Mouse (Mus musculus) cerebellum, adult 2 months (tissue): Measurements from ENCODE around the gene Gm9945. TPM values are rescaled to one million over a fixed set of nuclear protein-coding genes. Genes with fewer than 3 reads are reported as not detected.
A peak's percentile ranks its signal among the peaks of the same experiment; 100 is the strongest.

Experiments
- DNase-seq, 2 experiments: peaks; one replicate each; pipeline ENCODE4 v3.0.0; 2021
- H3K27ac ChIP-seq: fragments of 200-500 bp; 2 replicates; pipeline ENCODE4 v1.5.1; 2012; ENCODE audit warnings: low read length, control low read depth, inconsistent platforms; ENCODE audit not compliant: insufficient read depth
- H3K27me3 ChIP-seq: fragments of 200-500 bp; 2 replicates; pipeline ENCODE4 v1.6.1; 2012; ENCODE audit warnings: inconsistent platforms, mild to moderate bottlenecking, low read length, moderate library complexity; ENCODE audit not compliant: control insufficient read depth, insufficient read depth
- H3K4me1 ChIP-seq: fragments of 200-500 bp; 2 replicates; pipeline ENCODE4 v1.6.1; 2011; ENCODE audit warnings: low read length; ENCODE audit not compliant: control insufficient read depth, insufficient read depth
- H3K4me3 ChIP-seq: fragments of 200-500 bp; replicated peaks from 2 replicates; pipeline ENCODE3; 2011; ENCODE audit warnings: mild to moderate bottlenecking, low read depth, low read length, control low read depth; ENCODE audit not compliant: insufficient read depth
- CTCF ChIP-seq: fragments of 200-500 bp; IDR thresholded peaks from 2 replicates; pipeline ENCODE4 v1.5.1; 2011; ENCODE audit warnings: low read depth, mild to moderate bottlenecking, control low read depth, low read length, moderate library complexity, borderline replicate concordance; ENCODE audit not compliant: insufficient read depth
- POLR2A ChIP-seq: fragments of 200-500 bp; IDR thresholded peaks from 2 replicates; pipeline ENCODE4 v1.6.1; 2011; ENCODE audit warnings: low read length, control low read depth, borderline replicate concordance; ENCODE audit not compliant: insufficient read depth
- WGBS: fragments of 180-500 bp; shearing (Covaris S2); methylation state at CpG from one replicate; pipeline ENCODE4 v1.1.7; 2018; 5-methylcytosine and 5-hydroxymethylcytosine counted together
- polyA plus RNA-seq: library from polyadenylated mRNA; depleted of rRNA; stranded (reverse); fragments of >200 nt; gene quantifications from 2 replicates; pipeline ENCODE4 v1.2.3, GENCODE M21; 2012; rRNA removed

Gene Gm9945
- polyA plus RNA-seq, result 0.65 and 1.6 TPM in 2 replicates

- Histone ChIP-seq H3K27ac (peak within 1 kb of the TSS; percentile 61), H3K27me3 (no peaks in the 10 kb centered on the region), H3K4me3 (peak within 1 kb of the TSS; percentile 67), H3K4me1 (peaks cover 6% of the 10 kb centered on the region; the same call in 1 of the 2 replicates)
- peak; percentile 86 to 90 for DNase-seq
- TF ChIP-seq POLR2A (peak; percentile 51; the same call in 1 of the 2 replicates), CTCF (no peak; the same call in 1 of the 2 replicates)
- WGBS, result 1% methylated on average over 40 of the region's 40 CpGs
Observed at GRCm38 (mm10) chr11:53479783-53480301, at the start of gene Gm9945, which contains the start of gene Sowaha. TSS of gene Gm9945 (plus strand) at chr11:53480166. TSS of gene Sowaha (minus strand) at chr11:53480274.

GRCm38 (mm10) chr11:53430300-53430669, 49.7 kb upstream of the Gm9945 start:
- peak overlapping the region; percentile 89 for H3K4me3 ChIP-seq
- TF ChIP-seq CTCF (no peak), POLR2A (no peak)
- no peaks in the 10 kb centered on the region for H3K27me3 ChIP-seq
- DNase-seq, result no peak
- peaks cover 7% of the 10 kb centered on the region; the same call in 1 of the 2 replicates for H3K4me1 ChIP-seq
- peak overlapping the region; percentile 65 for H3K27ac ChIP-seq
- under 1% methylated on average over 34 of the region's 34 CpGs for WGBS

- Histone ChIP-seq H3K4me3 (peak within 1 kb of the TSS; percentile 89), H3K4me1 (peaks cover 7% of the 10 kb centered on the region; the same call in 1 of the 2 replicates), H3K27me3 (no peaks in the 10 kb centered on the region), H3K27ac (peak within 1 kb of the TSS; percentile 76)
- peak; percentile 96 for TF ChIP-seq POLR2A
- no peak for TF ChIP-seq CTCF
- peak; percentile 100 for DNase-seq
- WGBS, result under 1% methylated on average over 44 of the region's 44 CpGs
Observed at GRCm38 (mm10) chr11:53430670-53431346, 49.2 kb upstream of the Gm9945 start, which contains the start of the genes Uqcrq and Gdf9. TSS of gene Uqcrq (minus strand) at chr11:53430831. TSS of gene Gdf9 (plus strand) at chr11:53431023.

GRCm38 (mm10) chr11:53431347-53432056, 48.5 kb upstream of the Gm9945 start:
- peak overlapping the region; percentile 76 for H3K27ac ChIP-seq
- peak overlapping the region; percentile 89 for H3K4me3 ChIP-seq
- TF ChIP-seq POLR2A, result peak; percentile 76; the same call in 1 of the 2 replicates
- no peak for TF ChIP-seq CTCF
- H3K27me3 ChIP-seq, result no peaks in the 10 kb centered on the region
- no peak for DNase-seq
- peaks cover 4% of the 10 kb centered on the region; the same call in 1 of the 2 replicates for H3K4me1 ChIP-seq
- WGBS, result 9% methylated on average over 9 of the region's 9 CpGs

- Histone ChIP-seq H3K27ac (no peak overlapping the region), H3K27me3 (no peaks in the 10 kb centered on the region), H3K4me3 (no peak overlapping the region), H3K4me1 (peaks cover 4% of the 10 kb centered on the region; the same call in 1 of the 2 replicates)
- TF ChIP-seq POLR2A (no peak), CTCF (no peak)
- 74% methylated on average over 6 of the region's 6 CpGs for WGBS
- no peak for DNase-seq
Observed at GRCm38 (mm10) chr11:53433057-53433456, 46.9 kb upstream of the Gm9945 start.

DNA sequence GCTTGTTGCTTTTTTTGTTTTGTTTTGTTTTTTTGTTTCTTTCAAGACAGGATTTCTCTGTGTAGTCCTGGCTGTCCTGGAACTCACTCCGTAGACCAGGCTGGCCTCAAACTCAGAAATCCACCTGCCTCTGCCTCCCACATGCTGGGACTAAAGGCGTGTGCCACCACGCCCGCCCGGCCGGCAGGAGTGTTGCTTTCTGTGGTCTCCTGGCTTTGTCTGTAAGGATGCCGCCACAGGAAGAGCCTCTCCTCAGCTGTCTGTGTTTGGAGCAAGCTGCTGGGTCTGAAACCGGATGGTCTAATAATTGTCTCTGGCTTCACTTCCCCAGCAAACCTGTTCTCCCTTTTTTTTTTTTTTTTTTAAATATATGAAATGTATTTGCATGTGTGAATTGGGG, 44.5 kb upstream of the Gm9945 start:
- Histone ChIP-seq H3K27me3 (no peaks in the 10 kb centered on the region), H3K4me1 (no peaks in the 10 kb centered on the region), H3K4me3 (no peak overlapping the region), H3K27ac (no peak overlapping the region)
- no peak for DNase-seq
- WGBS, result 85% methylated on average over 8 of the region's 8 CpGs
- no peak for TF ChIP-seq CTCF
- TF ChIP-seq POLR2A, result no peak

DNA sequence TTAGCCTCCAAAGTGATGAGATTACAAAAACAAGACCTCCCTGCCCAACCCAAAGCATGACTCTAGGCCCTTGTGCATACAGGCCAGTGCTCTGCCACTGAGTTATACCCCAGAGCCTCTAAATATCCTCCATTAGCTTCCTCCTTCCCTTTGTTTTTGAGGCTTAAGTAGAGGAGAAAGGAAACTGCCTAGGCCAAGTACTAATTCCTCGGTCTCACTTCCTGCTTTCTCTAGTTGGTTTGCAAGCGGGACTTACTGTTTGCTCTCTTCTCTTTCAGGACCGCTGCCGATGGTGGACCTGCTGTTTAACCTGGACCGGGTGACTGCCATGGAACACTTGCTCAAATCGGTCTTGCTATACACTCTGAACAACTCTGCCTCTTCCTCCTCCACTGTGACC, 43.6 kb upstream of the Gm9945 start:
- Histone ChIP-seq H3K4me3 (no peak overlapping the region), H3K27ac (no peak overlapping the region), H3K4me1 (no peaks in the 10 kb centered on the region), H3K27me3 (no peaks in the 10 kb centered on the region)
- DNase-seq, result no peak
- WGBS, result 91% methylated on average over 6 of the region's 6 CpGs
- no peak for TF ChIP-seq CTCF
- no peak for TF ChIP-seq POLR2A

- DNase-seq, result no peak
- 55% methylated on average over 12 of the region's 12 CpGs for WGBS
- no peak overlapping the region for H3K4me3 ChIP-seq
- H3K27ac ChIP-seq, result no peak overlapping the region
- no peaks in the 10 kb centered on the region for H3K4me1 ChIP-seq
- TF ChIP-seq CTCF (no peak), POLR2A (no peak)
- H3K27me3 ChIP-seq, result no peaks in the 10 kb centered on the region
Observed at GRCm38 (mm10) chr11:53441921-53442320, 38.0 kb upstream of the Gm9945 start.
